Mouse (Mus musculus) ES-E14 (cell line): Measurements from ENCODE around the gene Rptn.

Experiments
- HCFC1 ChIP-seq: IDR thresholded peaks from 2 replicates; pipeline ENCODE4 v1.6.1; 2012; ENCODE audit warnings: low read length, inconsistent platforms, borderline replicate concordance; ENCODE audit not compliant: insufficient read depth
- MAFK ChIP-seq: IDR thresholded peaks from 2 replicates; pipeline ENCODE4 v1.6.1; 2014; ENCODE audit warnings: mild to moderate bottlenecking, low read depth, low read length, inconsistent platforms; ENCODE audit not compliant: insufficient read depth
- ZC3H11A ChIP-seq: IDR thresholded peaks from 2 replicates; pipeline ENCODE4 v1.6.1; 2012; ENCODE audit warnings: low read depth, mild to moderate bottlenecking, inconsistent platforms, low read length, borderline replicate concordance
- ZNF384 ChIP-seq: IDR thresholded peaks from 2 replicates; pipeline ENCODE4 v1.6.1; 2012; ENCODE audit warnings: low read depth, low read length, inconsistent platforms

DNA sequence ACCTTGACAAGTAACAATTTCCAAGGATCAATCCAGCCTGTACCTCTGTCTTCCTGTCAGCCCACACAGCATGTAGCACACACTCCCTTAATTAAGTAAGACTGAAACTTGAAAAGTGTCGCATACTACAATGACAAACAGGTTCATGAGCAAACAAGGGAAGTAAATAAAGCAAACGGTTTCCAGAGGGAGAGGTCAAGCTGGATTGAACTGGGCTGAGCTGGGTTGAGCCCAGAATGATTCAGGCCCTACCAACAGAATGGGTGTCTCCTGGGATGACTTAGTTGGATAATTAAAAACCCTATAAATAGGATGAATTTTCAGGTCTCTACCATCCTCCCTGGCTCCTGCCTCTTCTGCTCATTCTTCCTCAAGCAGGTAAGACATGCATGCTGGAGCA is at the start of gene Rptn:
- TF ChIP-seq ZNF384 (no peak), MAFK (no peak), ZC3H11A (no peak), HCFC1 (no peak)
